Mouse (Mus musculus) Muller cell, postnatal 12 days (primary cell): ENCODE results near the gene Rprd2.
"Not testable (repeated sequence)": the region's sequence is repeated elsewhere in the genome, so short reads cannot be mapped to it uniquely, and the experiment has no call there.

Experiments
- DNase-seq: peaks from one replicate; pipeline ENCODE4 v3.0.0-alpha.2; 2015; ENCODE audit errors: inconsistent ontology term

Gene Rprd2

GRCm38 (mm10) chr3:95818571-95819288 is at the start of gene Rprd2:
Gene Rprd2, minus strand, starts transcription at chr3:95818863.
- DNase-seq, result peak; percentile 94

GRCm38 (mm10) chr3:95867408-95867807 is 48.7 kb upstream of the Rprd2 start:
- no peak for DNase-seq

- DNase-seq, result no peak
Measured at GRCm38 (mm10) chr3:95866071-95866470, 47.4 kb upstream of the Rprd2 start.

DNA sequence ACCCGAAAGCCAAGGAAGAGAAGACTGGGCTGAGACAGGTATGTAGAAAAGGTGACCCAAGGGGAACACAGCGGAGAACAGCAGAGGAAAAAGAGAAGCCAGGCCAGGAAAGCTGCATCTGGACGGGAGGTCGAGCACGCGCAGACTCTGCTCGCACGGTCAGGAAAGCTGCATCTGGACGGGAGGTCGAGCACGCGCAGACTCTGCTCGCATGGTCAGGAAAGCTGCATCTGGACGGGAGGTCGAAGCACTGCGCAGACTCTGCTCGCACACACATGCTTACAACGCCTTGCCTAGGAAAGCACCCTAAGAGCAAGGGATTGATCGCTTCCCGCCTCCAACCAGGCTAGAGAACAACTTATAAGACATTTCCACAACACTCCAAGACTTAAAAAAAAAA is 46.9 kb upstream of the Rprd2 start:
- no peak for DNase-seq

- DNase-seq, result peak; percentile 73
Measured at GRCm38 (mm10) chr3:95865050-95865449, 46.4 kb upstream of the Rprd2 start.

- no peak for DNase-seq
Measured at GRCm38 (mm10) chr3:95863578-95863977, 44.9 kb upstream of the Rprd2 start.

DNA sequence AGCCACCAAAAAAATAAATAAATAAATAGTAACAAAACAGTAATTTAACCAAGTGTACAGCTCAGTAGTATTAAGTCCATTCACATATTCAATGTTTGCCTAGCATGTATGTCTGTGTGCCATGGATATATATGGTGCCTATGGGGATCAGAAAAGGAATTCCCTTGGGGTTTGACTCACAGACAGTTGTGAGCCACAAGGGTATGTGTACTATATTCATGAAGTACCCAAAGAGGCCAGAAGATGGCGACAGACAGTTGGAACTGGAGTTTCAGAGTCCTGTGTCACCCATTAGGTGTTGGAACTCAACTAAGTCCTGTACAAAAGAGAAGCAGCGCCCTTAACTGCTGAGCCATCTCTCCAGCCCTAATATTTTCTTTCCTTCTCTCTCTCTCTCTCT is 43.1 kb upstream of the Rprd2 start:
- peak; percentile 44 for DNase-seq

DNA sequence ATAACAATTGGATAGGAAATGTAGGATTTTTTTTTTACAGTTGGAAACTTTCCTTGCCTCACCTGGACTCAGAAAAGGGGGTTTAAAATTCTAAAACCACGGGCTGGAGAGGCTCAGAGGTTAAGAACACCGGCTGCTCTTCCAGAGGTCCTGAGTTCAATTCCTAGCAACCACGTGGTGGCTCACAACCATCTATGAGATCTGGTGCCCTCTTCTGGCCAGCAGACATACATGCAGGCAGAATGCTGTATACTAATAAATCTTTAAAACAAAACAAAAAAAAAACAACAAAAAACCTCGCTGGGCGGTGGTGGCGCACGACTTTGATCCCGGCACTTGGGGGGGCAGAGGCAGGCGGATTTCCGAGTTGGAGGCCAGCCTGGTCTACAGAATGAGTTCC is 42.6 kb upstream of the Rprd2 start:
- no peak for DNase-seq

DNA sequence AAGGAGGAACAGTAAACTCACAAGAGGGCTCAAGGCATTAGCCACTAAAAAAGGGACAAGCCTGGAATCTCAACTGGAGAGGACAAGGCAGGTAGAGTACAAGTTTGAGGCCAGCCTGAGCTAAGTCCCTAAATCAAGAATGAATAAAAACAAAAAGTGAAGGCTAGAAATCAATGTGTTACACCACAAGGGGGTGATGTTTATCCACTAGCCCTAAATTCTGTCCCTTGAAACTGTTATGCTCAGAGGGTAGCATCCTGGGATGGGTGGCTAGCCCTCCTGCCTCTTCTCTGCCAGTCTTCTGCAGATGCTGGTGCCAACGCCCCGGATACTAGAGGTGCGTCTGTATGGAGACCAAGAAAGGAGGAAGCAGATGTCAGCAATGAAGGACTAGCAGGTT is 41.7 kb upstream of the Rprd2 start:
- no peak for DNase-seq

DNA sequence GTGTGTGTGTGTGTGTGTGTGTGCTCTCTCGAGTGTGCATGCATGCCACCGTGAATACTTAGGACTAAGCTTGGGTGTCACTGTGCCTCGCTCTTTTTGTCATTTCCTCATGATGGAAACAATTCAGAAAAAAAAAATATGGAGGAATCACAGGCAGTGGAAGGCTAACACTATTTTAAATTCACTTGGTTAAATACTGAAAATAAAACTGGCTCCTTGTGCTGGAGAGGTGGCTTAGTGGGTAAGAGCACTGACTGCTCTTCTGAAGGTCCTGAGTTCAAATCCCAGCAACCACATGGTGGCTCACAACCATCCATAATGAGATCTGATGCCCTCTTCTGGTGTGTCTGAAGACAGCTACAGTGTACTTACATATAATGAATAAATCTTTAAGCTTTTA is 39.6 kb upstream of the Rprd2 start:
- not testable (repeated sequence) for DNase-seq

GRCm38 (mm10) chr3:95857050-95857449 is 38.4 kb upstream of the Rprd2 start:
- not testable (repeated sequence) for DNase-seq

GRCm38 (mm10) chr3:95856115-95856514 is 37.5 kb upstream of the Rprd2 start:
- DNase-seq, result no peak

DNA sequence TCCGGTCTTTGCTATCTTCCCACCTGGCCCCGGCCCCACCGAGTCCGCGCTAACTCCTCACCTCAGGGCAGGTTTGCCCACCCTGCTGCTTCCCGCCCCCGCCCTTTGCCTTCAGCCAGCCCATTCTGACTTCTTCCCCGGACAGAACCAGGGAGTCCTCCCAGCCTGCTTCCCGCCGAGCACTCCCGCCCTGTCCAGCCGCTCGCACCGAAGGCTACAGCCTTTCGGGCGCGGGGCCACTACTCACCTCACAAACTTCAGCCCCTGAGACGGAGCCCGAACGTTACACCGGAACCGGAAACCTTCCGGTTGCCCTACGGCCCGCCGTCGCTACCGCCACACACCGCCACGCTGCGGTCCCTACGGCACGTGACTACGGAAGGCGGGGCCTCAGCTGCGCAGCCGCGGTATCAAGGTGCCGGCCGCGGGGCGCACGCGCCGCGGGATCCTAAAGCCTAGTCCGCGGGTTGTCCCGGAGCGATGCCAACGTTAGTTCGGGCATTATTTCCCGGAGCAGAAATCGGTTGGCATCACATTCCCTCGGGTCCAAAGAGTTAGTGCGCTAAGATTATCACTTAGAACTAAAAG is 36.9 kb upstream of the Rprd2 start, which contains the start of gene Prpf3:
TSS of gene Prpf3 (minus strand) at position 384 of the 588 bp plus-strand sequence.
- DNase-seq, result peak; percentile 95

DNA sequence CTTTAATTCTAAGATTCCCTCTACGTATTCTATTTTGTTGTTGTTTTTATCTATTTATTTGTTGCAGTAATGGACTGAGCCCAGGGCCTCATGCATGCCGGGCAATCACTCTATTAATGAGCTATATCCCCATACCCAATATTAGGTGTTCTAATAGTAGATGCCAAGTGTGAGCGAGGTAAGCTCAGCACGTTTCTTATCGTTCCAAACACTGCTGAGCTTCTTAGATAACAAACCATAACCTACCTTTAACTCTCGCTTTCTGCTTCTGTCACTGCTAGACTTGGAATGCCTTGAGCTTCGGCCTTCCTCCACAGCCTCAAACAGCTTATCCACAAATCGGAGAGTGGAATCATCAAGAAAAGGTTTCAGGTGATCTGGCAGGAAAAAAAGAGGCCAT is 32.7 kb upstream of the Rprd2 start:
- DNase-seq, result no peak

GRCm38 (mm10) chr3:95850611-95851010 is 31.9 kb upstream of the Rprd2 start:
- no peak for DNase-seq

GRCm38 (mm10) chr3:95842503-95843214 is 24.0 kb upstream of the Rprd2 start:
- no peak for DNase-seq

- no peak for DNase-seq
Measured at GRCm38 (mm10) chr3:95839250-95839649, 20.6 kb upstream of the Rprd2 start.

DNA sequence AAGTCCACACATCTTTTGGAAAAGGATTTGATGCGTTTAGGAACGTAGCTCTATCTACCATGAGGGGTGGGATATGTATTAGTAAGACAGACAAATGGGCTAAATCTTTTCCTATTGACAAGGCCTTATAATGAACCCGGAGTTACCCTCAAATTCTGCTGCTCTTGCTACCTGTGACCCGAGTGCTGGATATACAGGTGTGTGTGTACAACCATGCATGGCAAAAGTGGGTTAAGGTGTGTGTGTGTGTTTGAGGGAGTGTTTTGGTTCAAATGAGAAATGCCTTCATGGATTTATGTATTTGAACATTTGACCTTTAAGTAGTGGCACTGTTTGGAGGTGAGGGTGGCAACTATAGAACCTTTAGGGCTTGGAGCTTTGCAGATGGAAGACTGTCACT is 10.4 kb upstream of the Rprd2 start:
- DNase-seq, result no peak

- DNase-seq, result no peak
Measured at GRCm38 (mm10) chr3:95826275-95826674, 7.6 kb upstream of the Rprd2 start.

DNA sequence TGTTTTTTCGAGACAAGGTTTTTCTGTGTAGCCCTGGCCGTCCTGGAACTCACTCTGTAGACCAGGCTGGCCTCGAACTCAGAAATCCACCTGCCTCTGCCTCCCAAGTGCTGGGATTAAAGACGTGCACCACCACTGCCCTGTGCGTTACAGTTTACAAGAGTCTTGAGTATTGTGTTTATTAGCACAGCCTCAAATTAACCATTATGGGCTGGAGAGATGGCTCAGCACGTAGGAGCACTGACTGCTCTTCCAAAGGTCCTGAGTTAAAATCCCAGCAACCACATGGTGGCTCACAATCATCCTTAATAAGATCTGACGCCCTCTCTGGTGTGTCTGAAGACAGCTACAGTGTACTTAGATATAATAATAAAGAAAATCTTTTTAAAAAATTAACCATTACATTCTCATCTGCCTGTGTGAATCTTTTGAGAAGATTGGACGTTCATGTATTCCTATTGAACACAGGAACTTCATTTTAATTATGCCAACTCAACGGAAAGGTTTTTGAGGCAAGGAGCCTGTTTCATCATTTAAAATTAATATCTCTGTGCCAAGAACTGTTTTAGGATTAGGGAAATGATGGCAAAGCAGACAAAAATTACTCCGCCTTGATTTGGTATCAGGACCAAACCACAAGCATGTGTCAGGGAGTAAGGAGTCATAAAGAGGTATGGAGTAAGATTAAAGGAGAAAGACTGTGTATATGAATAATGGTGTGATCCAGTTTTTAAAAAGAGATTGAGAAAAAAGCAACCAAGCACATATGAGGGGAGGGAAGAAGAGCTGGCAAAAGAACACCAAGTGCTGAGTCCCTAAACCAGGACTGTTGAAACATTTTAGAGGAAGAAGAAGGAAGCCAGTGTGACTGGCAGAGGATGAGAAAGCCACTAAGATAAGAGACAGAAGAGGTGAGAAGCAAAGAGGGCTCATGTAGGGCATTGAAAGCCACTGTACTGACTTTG is 1.7 kb upstream of the Rprd2 start:
- peak; percentile 12 for DNase-seq

GRCm38 (mm10) chr3:95819351-95819985 is 805 bp upstream of the Rprd2 start:
- DNase-seq, result peak; percentile 100
